Mouse (Mus musculus): ENCODE results near the gene Secisbp2l. TPM values are rescaled to one million over a fixed set of nuclear protein-coding genes. Genes with fewer than 3 reads are reported as not detected.

Secisbp2l gene
- total and polyA plus RNA-seq, 3 experiments = 8.7 to 15.1 (median 8.9) TPM

GRCm38 (mm10) chr2:125792144-125792878 lies 9.6 kb upstream of the Secisbp2l start:
- H3K9ac ChIP-seq (ENCODE audit: insufficient read depth, low read depth) = peak overlapping the region; percentile 72
- no peak for DNase-seq (ENCODE audit: extremely low read depth)
- H3K79me2 ChIP-seq (replicated peaks; ENCODE audit: control insufficient read depth, extremely low read depth, insufficient read depth, poor library complexity, severe bottlenecking) = no peaks in the 10 kb centered on the region; the same call in 1 of the 2 replicates
- dilution Hi-C loops (cut with MboI; ENCODE audit: extremely low pct_ligation_motif_present, extremely low pct_unique_long_range_greater_than_20kb, low sequenced_read_pairs) = no loop called here
- TF ChIP-seq CHD2 (IDR thresholded peaks at IDR 0.05; ENCODE audit: low read length) (peak; percentile 49; the same call in 1 of the 2 replicates), ETS1 (conservative IDR thresholded peaks at IDR 0.05; ENCODE audit: low read depth, low read length) (no peak), MAZ (IDR thresholded peaks at IDR 0.05; ENCODE audit: low read depth, low read length) (no peak), JUND (conservative IDR thresholded peaks at IDR 0.05; ENCODE audit: low read depth, low read length) (no peak), POLR2AphosphoS2 (IDR thresholded peaks at IDR 0.05; ENCODE audit: low read depth, low read length) (no peak)
- peak overlapping the region; percentile 89 for H3K4me2 ChIP-seq (ENCODE audit: insufficient read depth, low read depth, poor library complexity, severe bottlenecking)
- H3K4me3 ChIP-seq (replicated peaks in 1 of 3; ENCODE audit: low read depth in 2 of 3, low read length in 2 of 3, poor library complexity in 1 of 3) = peak overlapping the region; percentile 41 to 56 (median 54)
- H3K4me1 ChIP-seq (ENCODE audit: control insufficient read depth in 1 of 2, insufficient read depth in 2 of 2) = peaks cover 2 to 62% of the 10 kb centered on the region in 2 experiments
- no peaks in the 10 kb centered on the region for H3K27me3 ChIP-seq (replicated peaks)
- H3K36me3 ChIP-seq (replicated peaks in 1 of 2; ENCODE audit: control insufficient read depth in 1 of 2, insufficient read depth in 1 of 2, low read length in 1 of 2) = peaks cover 0 to 11% of the 10 kb centered on the region in 2 experiments
- in situ Hi-C loops (cut with MboI; ENCODE audit: low pct_ligation_motif_present, low pct_unique_long_range_greater_than_20kb, low sequenced_read_pairs) = loop anchor here (5.0 kb wide), 1 partner anchor 35 kb away; no protein-coding TSS in a partner anchor
- H3K9me3 ChIP-seq (replicated peaks; ENCODE audit: low read length) = no peaks in the 10 kb centered on the region
- H3K27ac ChIP-seq (ENCODE audit: insufficient read depth, low read depth) = peak overlapping the region; percentile 82

- in situ Hi-C loops (cut with MboI; ENCODE audit: low pct_ligation_motif_present, low pct_unique_long_range_greater_than_20kb, low sequenced_read_pairs) = loop anchor here (5.0 kb wide), 1 partner anchor 36 kb away; no protein-coding TSS in a partner anchor
- Histone ChIP-seq H3K4me1 (ENCODE audit: control insufficient read depth in 1 of 2, insufficient read depth in 2 of 2) (peaks cover 2 to 62% of the 10 kb centered on the region in 2 experiments), H3K9ac (ENCODE audit: insufficient read depth, low read depth) (peak overlapping the region; percentile 72), H3K36me3 (replicated peaks in 1 of 2; ENCODE audit: control insufficient read depth in 1 of 2, insufficient read depth in 1 of 2, low read length in 1 of 2) (peaks cover 0 to 5% of the 10 kb centered on the region in 2 experiments), H3K9me3 (replicated peaks; ENCODE audit: low read length) (no peaks in the 10 kb centered on the region), H3K4me3 (replicated peaks in 1 of 3; ENCODE audit: low read depth in 2 of 3, low read length in 2 of 3, poor library complexity in 1 of 3) (peak overlapping the region in 2 of 3 experiments; percentile 34 to 54), H3K27me3 (replicated peaks) (no peaks in the 10 kb centered on the region), H3K79me2 (replicated peaks; ENCODE audit: control insufficient read depth, extremely low read depth, insufficient read depth, poor library complexity, severe bottlenecking) (no peaks in the 10 kb centered on the region), H3K27ac (ENCODE audit: insufficient read depth, low read depth) (peak overlapping the region; percentile 85), H3K4me2 (ENCODE audit: insufficient read depth, low read depth, poor library complexity, severe bottlenecking) (peak overlapping the region; percentile 89)
- DNase-seq (ENCODE audit: extremely low read depth) = peak; percentile 85
- dilution Hi-C loops (cut with MboI; ENCODE audit: extremely low pct_ligation_motif_present, extremely low pct_unique_long_range_greater_than_20kb, low sequenced_read_pairs) = no loop called here
- TF ChIP-seq CHD2 (IDR thresholded peaks at IDR 0.05; ENCODE audit: low read length) (no peak; the same call in 1 of the 2 replicates), POLR2A (IDR thresholded peaks at IDR 0.05; ENCODE audit: low read depth, low read length) (peak; percentile 68), KAT2A (IDR thresholded peaks at IDR 0.05; ENCODE audit: insufficient replicate concordance, low read length) (no peak), CTCF (conservative IDR thresholded peaks at IDR 0.05 in 1 of 2, IDR thresholded peaks at IDR 0.05 in 1 of 2; ENCODE audit: low read depth in 2 of 2, low read length in 2 of 2) (no peak), USF1 (IDR thresholded peaks at IDR 0.05; ENCODE audit: low read depth, low read length) (no peak), MYC (IDR thresholded peaks at IDR 0.05; ENCODE audit: low read depth, low read length) (no peak), ZC3H11A (IDR thresholded peaks at IDR 0.05; ENCODE audit: low read depth, low read length) (no peak), ZKSCAN1 (IDR thresholded peaks at IDR 0.05; ENCODE audit: borderline replicate concordance, low read depth, low read length) (no peak), MAZ (IDR thresholded peaks at IDR 0.05; ENCODE audit: low read depth, low read length) (peak; percentile 19; the same call in 1 of the 2 replicates), ELF1 (IDR thresholded peaks at IDR 0.05; ENCODE audit: low read depth, low read length) (peak; percentile 71), GABPA (IDR thresholded peaks at IDR 0.05; ENCODE audit: insufficient replicate concordance, low read depth, low read length) (no peak), CHD1 (IDR thresholded peaks at IDR 0.05; ENCODE audit: low read depth, low read length) (no peak; the same call in 1 of the 2 replicates), MAFK (IDR thresholded peaks at IDR 0.05; ENCODE audit: insufficient replicate concordance, low read length) (no peak), TBP (conservative IDR thresholded peaks at IDR 0.05; ENCODE audit: low read depth, low read length) (peak; percentile 65; the same call in 1 of the 2 replicates), PAX5 (IDR thresholded peaks at IDR 0.05; ENCODE audit: low read length) (no peak), IRF4 (IDR thresholded peaks at IDR 0.05; ENCODE audit: low read depth, low read length) (peak; percentile 98), MEF2A (IDR thresholded peaks at IDR 0.05; ENCODE audit: borderline replicate concordance, low read depth, low read length) (peak; percentile 62; the same call in 1 of the 2 replicates), RCOR1 (conservative IDR thresholded peaks at IDR 0.05; ENCODE audit: low read depth, low read length) (peak; percentile 80), MAX (IDR thresholded peaks at IDR 0.05; ENCODE audit: low read length) (no peak), ZNF384 (IDR thresholded peaks at IDR 0.05; ENCODE audit: low read depth, low read length) (no peak), RAD21 (IDR thresholded peaks at IDR 0.05; ENCODE audit: low read depth, low read length) (no peak), HCFC1 (IDR thresholded peaks at IDR 0.05; ENCODE audit: low read depth, low read length) (0 out of 2 replicates have a peak, but pooled peaks have one; percentile 27), SIN3A (IDR thresholded peaks at IDR 0.05; ENCODE audit: low read length) (peak; percentile 44; the same call in 1 of the 2 replicates), POLR2AphosphoS2 (IDR thresholded peaks at IDR 0.05; ENCODE audit: low read depth, low read length) (no peak), TCF12 (IDR thresholded peaks at IDR 0.05; ENCODE audit: low read depth, low read length) (0 out of 2 replicates have a peak, but pooled peaks have one; percentile 30), ZMIZ1 (IDR thresholded peaks at IDR 0.05; ENCODE audit: low read depth, low read length) (no peak), ETS1 (conservative IDR thresholded peaks at IDR 0.05; ENCODE audit: low read depth, low read length) (peak; percentile 60), BHLHE40 (IDR thresholded peaks at IDR 0.05; ENCODE audit: low read depth, low read length) (peak; percentile 43; the same call in 1 of the 2 replicates), EP300 (IDR thresholded peaks at IDR 0.05; ENCODE audit: low read length) (peak; percentile 97), JUND (conservative IDR thresholded peaks at IDR 0.05; ENCODE audit: low read depth, low read length) (peak; percentile 96)
These were observed 8.8 kb upstream of the Secisbp2l start for GRCm38 (mm10) chr2:125791485-125791885.

Measured in CH12.LX (cell line).